Mouse (Mus musculus): ENCODE data around the gene Ms4a4d. TPM values are rescaled to one million over a fixed set of nuclear protein-coding genes. Genes with fewer than 3 reads are reported as not detected.
"Not testable (repeated sequence)": the region's sequence is repeated elsewhere in the genome, so short reads cannot be mapped to it uniquely, and the experiment has no call there.

Gene Ms4a4d
- polyA plus RNA-seq, 1 experiment from 2014 or later: 1.7 TPM

GRCm38 (mm10) chr19:11513458-11513857 is 23.1 kb upstream of the Ms4a4d start:
- no peaks in the 10 kb centered on the region for H3K9me3 ChIP-seq (ENCODE audit: control insufficient read depth, low read length)
- no peak overlapping the region for H3K4me2 ChIP-seq (ENCODE audit: low read length)
- no peaks in the 10 kb centered on the region for H3K27me3 ChIP-seq (replicated peaks; ENCODE audit: control insufficient read depth, insufficient read depth, low read length)
- H3K4me3 ChIP-seq (ENCODE audit: low read depth, low read length): no peak overlapping the region
- 60% methylated on average over 1 of the region's 1 CpGs for WGBS
- no peak for DNase-seq (ENCODE audit: low spot score)
- no peak overlapping the region for H3K27ac ChIP-seq (ENCODE audit: low read depth)
- H3K36me3 ChIP-seq (ENCODE audit: control insufficient read depth, insufficient read depth, low read length): no peaks in the 10 kb centered on the region
- H3K9ac ChIP-seq (ENCODE audit: low read length): no peak overlapping the region
- no peaks in the 10 kb centered on the region for H3K4me1 ChIP-seq (replicated peaks; ENCODE audit: control insufficient read depth, insufficient read depth, low read length)
- no peak for ATAC-seq (replicated peaks; ENCODE audit: low FRiP score, low TSS enrichment, low read depth)

- H3K9ac ChIP-seq (ENCODE audit: low read length): no peak within 1 kb of the TSS
Observed at GRCm38 (mm10) chr19:11516246-11516645, 20.4 kb upstream of the Ms4a4d start, which contains the start of gene Ms4a6b. TSS of gene Ms4a6b (plus strand) at chr19:11516512.

GRCm38 (mm10) chr19:11516845-11517244 is 19.8 kb upstream of the Ms4a4d start:
- no peak overlapping the region for H3K27ac ChIP-seq (ENCODE audit: low read depth)
- DNase-seq (ENCODE audit: low spot score) (no peak), ATAC-seq (replicated peaks; ENCODE audit: low FRiP score, low TSS enrichment, low read depth) (no peak)
- no peaks in the 10 kb centered on the region for H3K36me3 ChIP-seq (ENCODE audit: control insufficient read depth, insufficient read depth, low read length)
- H3K27me3 ChIP-seq (replicated peaks; ENCODE audit: control insufficient read depth, insufficient read depth, low read length): no peaks in the 10 kb centered on the region
- no peaks in the 10 kb centered on the region for H3K4me1 ChIP-seq (replicated peaks; ENCODE audit: control insufficient read depth, insufficient read depth, low read length)
- H3K9ac ChIP-seq (ENCODE audit: low read length): no peak overlapping the region
- no peaks in the 10 kb centered on the region for H3K9me3 ChIP-seq (ENCODE audit: control insufficient read depth, low read length)
- no peak overlapping the region for H3K4me3 ChIP-seq (ENCODE audit: low read depth, low read length)
- 61% methylated on average over 4 of the region's 4 CpGs for WGBS
- H3K4me2 ChIP-seq (ENCODE audit: low read length): no peak overlapping the region

More at GRCm38 (mm10) chr19:11516246-11516645, 20.4 kb upstream of the Ms4a4d start, which contains the start of gene Ms4a6b:
- no peaks in the 10 kb centered on the region for H3K36me3 ChIP-seq (ENCODE audit: control insufficient read depth, insufficient read depth, low read length)
- H3K27ac ChIP-seq (ENCODE audit: low read depth): no peak within 1 kb of the TSS
- H3K4me1 ChIP-seq (replicated peaks; ENCODE audit: control insufficient read depth, insufficient read depth, low read length): no peaks in the 10 kb centered on the region
- ATAC-seq (replicated peaks; ENCODE audit: low FRiP score, low TSS enrichment, low read depth): no peak
- H3K4me3 ChIP-seq (ENCODE audit: low read depth, low read length): no peak within 1 kb of the TSS
- H3K27me3 ChIP-seq (replicated peaks; ENCODE audit: control insufficient read depth, insufficient read depth, low read length): no peaks in the 10 kb centered on the region
- no peak within 1 kb of the TSS for H3K4me2 ChIP-seq (ENCODE audit: low read length)
- H3K9me3 ChIP-seq (ENCODE audit: control insufficient read depth, low read length): no peaks in the 10 kb centered on the region
- no peak for DNase-seq (ENCODE audit: low spot score)

- H3K27me3 ChIP-seq (replicated peaks; ENCODE audit: control insufficient read depth, insufficient read depth, low read length); H3K4me1 ChIP-seq (replicated peaks; ENCODE audit: control insufficient read depth, insufficient read depth, low read length); H3K27ac ChIP-seq (ENCODE audit: low read depth); H3K4me3 ChIP-seq (ENCODE audit: low read depth, low read length); ATAC-seq (replicated peaks; ENCODE audit: low FRiP score, low TSS enrichment, low read depth); H3K36me3 ChIP-seq (ENCODE audit: control insufficient read depth, insufficient read depth, low read length); DNase-seq (ENCODE audit: low spot score); H3K9ac ChIP-seq (ENCODE audit: low read length); H3K9me3 ChIP-seq (ENCODE audit: control insufficient read depth, low read length); H3K4me2 ChIP-seq (ENCODE audit: low read length): not testable (repeated sequence)
- WGBS: 35% methylated on average over 1 of the region's 1 CpGs
Observed at GRCm38 (mm10) chr19:11517373-11517772, 19.2 kb upstream of the Ms4a4d start.

- not testable (repeated sequence) for DNase-seq (ENCODE audit: low spot score); H3K4me2 ChIP-seq (ENCODE audit: low read length); H3K36me3 ChIP-seq (ENCODE audit: control insufficient read depth, insufficient read depth, low read length); H3K9me3 ChIP-seq (ENCODE audit: control insufficient read depth, low read length); H3K9ac ChIP-seq (ENCODE audit: low read length); H3K27me3 ChIP-seq (replicated peaks; ENCODE audit: control insufficient read depth, insufficient read depth, low read length); H3K4me1 ChIP-seq (replicated peaks; ENCODE audit: control insufficient read depth, insufficient read depth, low read length); H3K27ac ChIP-seq (ENCODE audit: low read depth); H3K4me3 ChIP-seq (ENCODE audit: low read depth, low read length); ATAC-seq (replicated peaks; ENCODE audit: low FRiP score, low TSS enrichment, low read depth)
- WGBS: 76% methylated on average over 2 of the region's 2 CpGs
Observed at GRCm38 (mm10) chr19:11518356-11518755, 18.2 kb upstream of the Ms4a4d start.

- ATAC-seq (replicated peaks; ENCODE audit: low FRiP score, low TSS enrichment, low read depth): no peak
Observed at GRCm38 (mm10) chr19:11520146-11520545, 16.5 kb upstream of the Ms4a4d start.

GRCm38 (mm10) chr19:11533421-11533820 is 3.2 kb upstream of the Ms4a4d start:
- DNase-seq (ENCODE audit: low spot score) (no peak), ATAC-seq (replicated peaks; ENCODE audit: low FRiP score, low TSS enrichment, low read depth) (no peak)
- Histone ChIP-seq H3K4me1 (replicated peaks; ENCODE audit: control insufficient read depth, insufficient read depth, low read length) (no peaks in the 10 kb centered on the region), H3K36me3 (ENCODE audit: control insufficient read depth, insufficient read depth, low read length) (no peaks in the 10 kb centered on the region), H3K27ac (ENCODE audit: low read depth) (no peak overlapping the region), H3K4me3 (ENCODE audit: low read depth, low read length) (no peak overlapping the region), H3K27me3 (replicated peaks; ENCODE audit: control insufficient read depth, insufficient read depth, low read length) (no peaks in the 10 kb centered on the region), H3K9me3 (ENCODE audit: control insufficient read depth, low read length) (no peaks in the 10 kb centered on the region), H3K9ac (ENCODE audit: low read length) (no peak overlapping the region), H3K4me2 (ENCODE audit: low read length) (no peak overlapping the region)
- WGBS: 82% methylated on average over 1 of the region's 1 CpGs

More at GRCm38 (mm10) chr19:11520146-11520545, 16.5 kb upstream of the Ms4a4d start:
- Histone ChIP-seq H3K36me3 (ENCODE audit: control insufficient read depth, insufficient read depth, low read length) (no peaks in the 10 kb centered on the region), H3K27me3 (replicated peaks; ENCODE audit: control insufficient read depth, insufficient read depth, low read length) (no peaks in the 10 kb centered on the region), H3K4me1 (replicated peaks; ENCODE audit: control insufficient read depth, insufficient read depth, low read length) (no peaks in the 10 kb centered on the region), H3K4me2 (ENCODE audit: low read length) (no peak overlapping the region), H3K9me3 (ENCODE audit: control insufficient read depth, low read length) (no peaks in the 10 kb centered on the region), H3K9ac (ENCODE audit: low read length) (no peak overlapping the region), H3K27ac (ENCODE audit: low read depth) (no peak overlapping the region), H3K4me3 (ENCODE audit: low read depth, low read length) (no peak overlapping the region)
- DNase-seq (ENCODE audit: low spot score): no peak
- 88% methylated on average over 3 of the region's 3 CpGs for WGBS

- Histone ChIP-seq H3K4me2 (ENCODE audit: low read length) (no peak overlapping the region), H3K27ac (ENCODE audit: low read depth) (no peak overlapping the region), H3K4me3 (ENCODE audit: low read depth, low read length) (no peak overlapping the region), H3K9ac (ENCODE audit: low read length) (no peak overlapping the region), H3K4me1 (replicated peaks; ENCODE audit: control insufficient read depth, insufficient read depth, low read length) (no peaks in the 10 kb centered on the region), H3K9me3 (ENCODE audit: control insufficient read depth, low read length) (no peaks in the 10 kb centered on the region), H3K36me3 (ENCODE audit: control insufficient read depth, insufficient read depth, low read length) (no peaks in the 10 kb centered on the region), H3K27me3 (replicated peaks; ENCODE audit: control insufficient read depth, insufficient read depth, low read length) (no peaks in the 10 kb centered on the region)
- ATAC-seq (replicated peaks; ENCODE audit: low FRiP score, low TSS enrichment, low read depth) (no peak), DNase-seq (ENCODE audit: low spot score) (no peak)
- 32% methylated on average over 2 of the region's 2 CpGs for WGBS
Observed at GRCm38 (mm10) chr19:11533888-11534445, 2.6 kb upstream of the Ms4a4d start.

GRCm38 (mm10) chr19:11537336-11537735 is 735 bp downstream of the Ms4a4d start:
- Histone ChIP-seq H3K36me3 (ENCODE audit: control insufficient read depth, insufficient read depth, low read length) (no peaks in the 10 kb centered on the region), H3K27ac (ENCODE audit: low read depth) (no peak overlapping the region), H3K4me2 (ENCODE audit: low read length) (no peak overlapping the region), H3K4me1 (replicated peaks; ENCODE audit: control insufficient read depth, insufficient read depth, low read length) (no peaks in the 10 kb centered on the region), H3K4me3 (ENCODE audit: low read depth, low read length) (no peak overlapping the region), H3K9ac (ENCODE audit: low read length) (no peak overlapping the region), H3K27me3 (replicated peaks; ENCODE audit: control insufficient read depth, insufficient read depth, low read length) (no peaks in the 10 kb centered on the region), H3K9me3 (ENCODE audit: control insufficient read depth, low read length) (no peaks in the 10 kb centered on the region)
- 28% methylated on average over 2 of the region's 2 CpGs for WGBS
- ATAC-seq (replicated peaks; ENCODE audit: low FRiP score, low TSS enrichment, low read depth) (no peak), DNase-seq (ENCODE audit: low spot score) (no peak)

All from intestine, embryonic 14.5 days (tissue).